Mouse (Mus musculus) skeletal muscle tissue, adult 2 months (tissue): ENCODE measurements around the gene Ralgapa2.

Experiments
- DNase-seq: peaks from one replicate; pipeline ENCODE4 v3.0.0-alpha.2; 2012; ENCODE audit warnings: low read depth, low spot score

Gene Ralgapa2

DNA sequence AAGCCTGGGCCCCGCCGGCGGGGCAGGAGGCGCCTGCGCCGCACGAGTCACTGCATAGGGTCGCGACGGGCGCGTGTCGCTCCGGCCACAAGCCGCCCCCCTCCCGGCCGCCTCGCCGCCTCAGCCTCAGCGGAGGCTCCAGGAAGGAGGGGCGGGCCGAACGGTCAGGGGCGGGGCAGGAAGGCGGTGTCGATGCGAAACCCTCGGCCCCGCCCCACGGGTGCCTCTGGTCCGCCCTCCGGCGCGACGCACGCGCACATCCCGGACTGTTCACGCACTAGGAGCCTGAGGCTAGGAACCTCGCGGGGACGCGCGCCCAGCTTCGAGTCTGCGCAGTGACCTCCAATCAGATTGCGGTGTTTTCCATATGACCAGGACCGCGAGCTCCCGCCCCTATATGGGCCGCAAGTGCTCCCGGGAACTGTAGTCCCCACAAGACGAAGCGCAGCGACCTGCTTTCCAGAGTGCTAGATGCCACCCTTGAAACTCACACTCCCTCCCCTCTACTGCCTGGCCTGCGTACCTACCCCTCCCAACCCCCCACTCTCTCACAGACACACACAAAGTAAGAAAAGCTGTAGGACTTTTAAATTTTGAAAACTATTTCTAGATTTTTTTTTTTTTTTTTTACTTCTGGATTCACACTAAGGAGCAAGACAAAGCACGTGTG lies at the start of gene Ralgapa2:
Ralgapa2 (minus strand) TSS at position 434 of the 670 bp plus-strand sequence.
- DNase-seq, result peak; percentile 99

DNA sequence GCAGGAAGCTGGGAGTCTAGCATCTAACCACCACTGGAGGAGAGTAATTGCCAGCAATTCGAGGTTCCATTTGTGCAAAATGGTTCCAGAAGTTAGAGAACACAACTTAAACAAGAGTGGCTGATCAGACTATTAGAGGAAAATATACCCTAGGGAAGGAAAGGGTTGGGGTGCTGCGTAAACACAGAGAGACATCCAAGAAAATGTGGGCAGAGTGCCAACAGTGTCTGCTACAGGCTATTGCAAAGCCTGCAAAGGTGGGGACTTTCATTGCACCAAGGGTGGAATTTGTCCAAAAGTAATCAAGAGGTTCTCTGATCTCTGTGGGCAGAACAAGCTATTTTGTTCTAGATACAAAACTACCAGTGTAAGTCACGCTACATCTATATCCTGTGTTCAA lies 49.4 kb upstream of the Ralgapa2 start:
- DNase-seq, result no peak

DNA sequence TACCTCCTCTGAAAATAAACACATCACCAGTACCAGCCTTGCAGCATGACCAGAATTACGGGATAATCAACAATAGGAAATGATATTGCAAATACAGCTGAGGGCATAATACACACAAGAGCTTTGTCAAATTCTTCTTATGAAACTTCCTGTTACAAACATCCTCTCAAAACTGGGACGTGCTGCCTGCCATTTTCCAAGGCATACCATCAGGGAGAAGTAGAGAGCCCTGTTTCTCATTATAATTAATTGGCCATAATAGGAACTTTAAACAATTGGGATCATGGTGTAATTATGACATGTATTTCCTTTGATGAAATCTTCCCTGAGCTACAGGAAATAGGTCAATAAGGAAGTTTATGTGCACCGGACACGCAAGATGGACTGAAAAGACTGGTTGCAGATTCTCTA lies 48.5 kb upstream of the Ralgapa2 start:
- no peak for DNase-seq

GRCm38 (mm10) chr2:146556148-146556547 lies 44.0 kb upstream of the Ralgapa2 start:
- DNase-seq, result no peak

GRCm38 (mm10) chr2:146555351-146555750 lies 43.2 kb upstream of the Ralgapa2 start:
- no peak for DNase-seq

DNA sequence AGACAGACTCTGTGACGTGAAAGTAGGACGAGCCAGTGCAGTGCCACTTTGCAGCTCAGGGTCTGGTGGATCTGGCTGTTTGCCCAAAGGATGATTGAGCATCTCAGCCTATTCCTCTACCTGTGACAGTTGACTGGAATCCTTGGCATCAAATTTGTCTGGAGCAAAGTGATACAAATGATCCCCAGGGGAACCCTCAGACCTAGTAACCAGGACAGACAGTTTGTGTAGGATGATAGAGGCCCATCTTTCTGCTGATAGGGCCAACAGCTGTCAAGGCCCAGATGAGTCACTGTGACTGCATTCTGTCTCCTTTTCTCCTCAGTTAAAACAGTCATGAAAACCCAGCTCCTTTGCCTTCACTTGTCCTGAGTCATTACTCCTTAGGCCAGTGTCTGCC lies 41.6 kb upstream of the Ralgapa2 start:
- no peak for DNase-seq

DNA sequence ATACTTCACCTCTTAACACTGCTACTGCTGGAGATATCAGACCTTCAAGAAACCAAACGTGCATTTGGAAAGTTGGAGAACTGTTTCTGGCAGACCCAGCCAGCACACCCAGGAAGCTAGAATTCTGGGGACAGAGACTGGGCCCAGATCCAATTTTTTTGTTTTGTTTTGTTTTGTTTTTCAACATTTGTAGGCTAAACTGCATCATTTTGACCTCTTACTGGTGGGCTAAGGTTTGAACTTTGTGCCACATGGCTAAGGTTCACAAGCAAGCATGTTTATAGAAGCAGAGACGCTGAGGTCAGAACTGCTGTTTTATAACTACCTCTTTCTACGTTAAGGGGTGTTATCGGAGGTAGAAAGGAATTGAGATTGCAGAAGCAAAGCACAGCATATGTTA lies 39.7 kb upstream of the Ralgapa2 start:
- no peak for DNase-seq

DNA sequence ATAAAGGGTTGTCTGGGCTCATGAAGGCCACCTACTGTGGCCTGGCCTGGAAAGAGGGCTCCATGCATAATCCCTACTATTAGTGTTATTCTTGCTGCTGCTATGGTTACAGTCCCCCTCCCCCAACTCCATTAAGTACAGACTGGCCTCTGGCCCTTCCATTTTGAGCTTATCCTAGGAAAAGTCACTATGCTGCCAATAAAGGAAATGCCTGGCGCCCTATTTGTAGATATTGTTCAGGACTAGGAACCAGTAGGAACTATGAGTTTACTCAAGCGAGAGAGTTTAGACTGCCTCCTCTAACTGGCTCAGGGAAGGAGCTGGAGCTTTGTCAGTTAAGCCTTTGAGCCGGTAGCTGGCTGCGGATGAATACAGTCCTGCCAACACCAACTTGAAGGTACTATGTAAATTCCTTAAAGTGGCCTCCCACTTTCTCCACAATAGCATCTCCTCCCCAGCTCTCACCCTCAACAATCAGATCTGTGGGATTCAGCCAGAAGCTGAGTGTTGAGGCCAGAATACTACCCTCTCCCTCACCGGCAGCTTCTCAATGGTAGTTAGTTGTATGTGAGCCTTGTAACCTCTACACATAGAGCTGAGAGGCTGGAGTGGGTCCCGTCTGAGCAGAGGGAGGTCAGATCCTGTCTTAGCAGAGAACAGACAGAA lies 37.1 kb upstream of the Ralgapa2 start:
- DNase-seq, result no peak

DNA sequence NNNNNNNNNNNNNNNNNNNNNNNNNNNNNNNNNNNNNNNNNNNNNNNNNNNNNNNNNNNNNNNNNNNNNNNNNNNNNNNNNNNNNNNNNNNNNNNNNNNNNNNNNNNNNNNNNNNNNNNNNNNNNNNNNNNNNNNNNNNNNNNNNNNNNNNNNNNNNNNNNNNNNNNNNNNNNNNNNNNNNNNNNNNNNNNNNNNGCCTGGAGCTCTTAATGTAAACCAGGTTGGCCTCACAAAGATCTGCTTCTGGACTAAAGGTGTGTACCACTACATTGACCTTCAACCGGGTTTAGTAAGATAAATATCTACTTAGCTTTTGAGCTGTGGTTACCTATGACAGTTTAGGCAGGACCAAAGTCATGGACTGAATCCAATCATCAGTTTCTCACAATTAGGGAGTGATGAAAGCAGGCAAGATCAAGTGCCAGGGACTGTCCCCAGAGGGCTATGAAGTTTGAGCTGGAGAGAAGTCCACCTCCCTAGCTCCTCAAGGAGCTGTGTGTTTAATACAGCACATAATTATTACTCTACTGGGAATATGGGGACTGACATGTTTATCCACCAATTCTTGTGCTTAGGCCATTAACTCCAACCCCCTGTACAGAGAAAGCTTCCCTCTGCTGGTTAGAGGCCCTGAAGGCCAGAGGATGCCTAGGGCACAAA lies 32.1 kb upstream of the Ralgapa2 start:
- no peak for DNase-seq

DNA sequence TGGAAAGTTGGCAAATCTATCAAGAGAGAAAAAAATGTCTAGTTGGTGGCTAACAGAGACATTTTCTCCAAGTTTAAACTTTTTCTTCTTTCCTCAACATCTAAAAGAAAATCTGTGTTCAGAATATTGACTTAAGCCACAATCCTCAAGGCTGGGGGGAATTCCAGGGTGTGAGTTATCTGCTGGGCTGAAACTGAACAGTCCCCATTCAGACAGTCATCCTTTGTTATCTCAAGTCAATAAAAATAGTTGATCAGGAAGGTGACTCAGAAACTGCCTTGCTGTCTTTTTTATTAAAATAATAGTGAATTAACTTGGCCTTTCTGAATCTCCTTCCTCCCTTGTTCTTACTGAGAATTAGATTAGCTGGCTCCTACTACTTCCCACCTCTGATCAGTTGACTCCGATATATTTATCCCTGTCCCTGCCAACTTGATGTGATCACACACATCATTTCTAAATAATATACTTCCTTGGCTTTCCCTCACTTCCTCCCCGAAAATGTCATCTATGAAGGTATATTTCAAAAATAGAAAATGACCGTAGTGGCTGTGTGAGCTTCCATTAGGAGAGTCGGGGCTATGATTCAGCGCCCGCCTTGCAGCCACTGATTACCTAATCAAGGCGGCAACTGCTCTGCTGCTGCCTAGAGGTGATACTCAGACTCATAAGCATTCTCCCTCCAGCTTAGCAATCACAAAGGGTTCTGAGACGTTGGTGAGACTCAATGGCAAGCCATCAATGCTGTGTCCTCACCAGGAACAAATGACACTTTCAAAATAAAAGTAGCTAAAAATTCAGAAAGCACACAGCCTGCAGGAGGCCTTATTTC lies 21.2 kb upstream of the Ralgapa2 start:
- no peak for DNase-seq

- no peak for DNase-seq
Observed at GRCm38 (mm10) chr2:146532493-146532892, 20.3 kb upstream of the Ralgapa2 start.

GRCm38 (mm10) chr2:146525483-146525882 lies 13.3 kb upstream of the Ralgapa2 start:
- DNase-seq, result no peak

DNA sequence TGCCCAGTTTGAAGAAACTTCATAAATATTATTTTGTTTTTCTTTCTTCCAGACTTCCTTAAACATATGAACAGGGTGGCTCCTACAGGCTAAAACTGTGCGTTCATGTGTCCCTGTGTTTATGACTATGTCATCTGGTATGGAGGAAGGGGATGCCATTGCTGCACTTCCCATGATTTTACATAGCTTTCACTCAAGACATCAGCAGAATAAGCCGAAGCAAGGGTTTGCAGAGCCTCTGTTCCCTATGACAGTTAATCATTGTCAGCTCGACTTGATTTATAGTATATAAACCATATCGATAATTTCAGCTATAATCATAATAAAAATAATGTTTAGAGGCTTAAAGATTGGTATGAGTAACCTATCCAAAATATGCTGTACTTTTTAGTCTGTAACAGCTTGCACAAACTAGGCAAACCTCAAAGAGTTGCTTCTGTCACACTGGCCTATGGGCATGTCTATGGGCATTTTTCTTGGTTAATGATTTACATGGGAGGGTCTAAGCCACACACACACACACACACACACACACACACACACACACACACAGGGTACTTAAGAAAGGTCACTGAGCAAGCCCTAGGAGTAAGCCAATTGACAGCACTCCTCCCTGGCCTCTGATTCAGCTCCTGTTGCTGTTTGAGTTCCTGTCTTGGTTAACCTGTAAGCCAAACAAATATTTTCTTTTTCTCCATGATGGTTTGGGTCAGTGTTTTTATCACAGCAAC lies 12.7 kb upstream of the Ralgapa2 start:
- no peak for DNase-seq

DNA sequence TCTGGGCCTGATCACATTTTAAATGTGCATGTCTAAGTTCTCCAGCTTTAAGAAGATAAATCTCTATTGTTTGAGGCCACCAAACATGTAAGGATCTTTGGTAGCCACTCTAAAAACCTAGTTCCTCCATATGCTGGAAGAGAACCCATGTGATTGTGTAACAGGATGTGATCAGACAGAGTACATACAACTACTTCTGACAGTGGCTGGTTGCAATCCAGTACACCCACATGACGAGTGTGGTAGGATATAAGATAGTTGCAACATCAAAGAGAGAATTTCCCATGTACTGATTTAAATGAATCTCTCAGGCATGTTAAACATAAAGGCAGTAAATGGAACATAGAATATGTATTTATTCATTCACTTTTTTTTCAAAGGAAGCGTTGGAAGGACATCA lies 4.8 kb upstream of the Ralgapa2 start:
- no peak for DNase-seq

DNA sequence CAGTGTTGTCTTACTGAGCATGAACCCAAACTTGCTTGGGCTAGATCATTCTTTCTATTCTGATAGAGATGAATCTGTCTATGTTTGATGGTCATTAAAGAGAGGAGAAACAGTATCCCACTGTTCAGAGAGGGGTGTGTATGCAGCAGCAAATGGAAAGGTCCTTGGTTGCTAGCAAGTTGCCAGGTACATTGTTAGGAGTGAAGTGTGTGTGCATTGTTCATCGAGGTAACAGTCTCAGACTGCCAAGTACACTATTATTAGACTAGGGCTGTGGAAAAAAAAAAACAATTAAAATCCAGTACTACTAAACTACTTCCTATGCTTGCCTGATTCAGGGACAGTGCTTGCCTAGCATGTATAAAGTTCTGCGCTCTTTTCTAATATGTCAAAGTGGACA lies 2.9 kb upstream of the Ralgapa2 start:
- no peak for DNase-seq

DNA sequence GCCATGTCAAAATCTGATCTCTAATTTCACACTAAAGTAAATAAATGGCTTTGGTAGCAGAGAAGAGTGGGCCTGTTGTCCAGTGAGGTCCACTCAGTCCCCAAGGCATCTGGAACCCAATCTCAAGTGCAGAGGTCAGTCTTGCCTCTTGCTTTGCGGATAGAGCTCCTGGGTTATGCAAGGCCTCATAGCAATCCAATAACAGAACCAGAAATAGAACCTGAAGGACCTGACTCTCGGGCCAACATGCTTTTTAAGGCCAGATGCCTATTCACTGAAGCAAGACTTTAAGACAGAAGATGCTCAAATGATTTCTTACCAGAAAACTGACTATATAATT lies 407 bp upstream of the Ralgapa2 start:
- DNase-seq, result peak; percentile 58

GRCm38 (mm10) chr2:146511401-146511865 lies 711 bp downstream of the Ralgapa2 start:
- DNase-seq, result peak; percentile 15

DNA sequence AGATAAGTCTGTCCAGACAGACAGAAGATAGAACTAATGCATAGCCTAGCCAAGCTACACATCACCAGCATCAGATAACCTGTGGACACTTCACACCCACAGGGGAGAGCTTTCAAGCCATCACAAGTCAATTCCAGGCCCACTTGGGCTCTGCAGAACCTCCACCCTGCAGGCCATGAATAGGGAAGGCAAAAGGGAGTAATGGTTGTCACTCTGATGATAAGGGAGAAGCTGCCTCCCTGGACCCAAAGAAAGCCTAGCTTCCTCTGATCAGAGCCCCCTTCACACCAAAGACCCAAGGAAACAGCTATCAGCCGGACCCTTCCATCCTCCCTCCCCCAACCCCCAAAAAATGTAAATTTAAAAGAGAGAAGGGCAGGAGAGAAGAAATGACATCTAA lies 1.4 kb downstream of the Ralgapa2 start:
- DNase-seq, result no peak

DNA sequence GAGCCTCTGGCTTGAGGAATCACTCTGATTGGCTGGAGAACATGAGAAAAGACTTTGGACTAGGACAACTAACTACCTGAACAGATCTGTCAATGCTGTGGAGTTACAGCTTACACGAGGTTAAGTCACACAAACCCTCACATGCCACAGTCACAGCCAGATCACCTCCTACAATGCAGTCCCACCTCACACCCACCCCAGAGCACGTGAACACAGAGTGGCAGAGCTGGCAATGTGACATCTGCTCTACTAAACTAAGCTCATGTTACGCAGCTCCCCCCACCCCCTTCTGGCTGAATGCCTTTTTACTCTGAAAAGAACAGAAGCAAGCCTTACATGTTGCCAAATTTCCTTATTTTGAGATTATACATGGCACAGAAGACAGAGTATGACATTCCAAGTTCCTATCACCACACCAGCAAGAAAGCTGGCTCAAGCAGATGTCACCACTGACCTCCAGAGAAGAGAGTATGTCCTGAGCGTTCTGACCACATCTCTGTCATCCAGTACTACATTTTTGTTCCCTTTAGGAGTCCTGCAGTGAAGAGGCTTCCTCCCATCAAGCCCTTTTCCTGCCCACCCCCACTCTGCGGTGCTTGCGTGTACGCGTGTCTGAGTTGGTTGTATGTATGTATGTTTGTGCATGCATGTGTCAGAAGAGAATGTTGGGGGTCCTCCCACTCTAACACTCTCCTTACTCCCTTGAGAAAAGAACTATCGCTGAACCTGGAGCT lies 9.4 kb downstream of the Ralgapa2 start:
- DNase-seq, result peak; percentile 19

DNA sequence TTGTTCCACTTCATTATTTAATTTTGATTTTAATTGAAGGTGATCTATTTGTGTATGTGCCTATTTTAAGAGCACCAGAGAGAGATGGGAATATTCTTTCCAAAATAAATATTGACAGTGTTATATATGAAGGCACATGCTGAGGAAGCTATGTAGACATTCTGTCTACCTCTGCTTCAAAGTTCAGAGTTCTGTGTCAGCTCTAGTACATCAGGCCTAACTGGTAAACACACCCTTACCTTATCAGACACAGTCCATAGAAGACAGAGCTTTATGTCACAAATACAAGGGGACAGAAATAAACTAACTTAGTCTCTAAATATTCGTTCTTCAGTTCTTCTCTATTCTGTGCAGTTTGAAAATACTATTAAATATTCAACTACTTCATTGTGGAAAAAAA lies 12.1 kb downstream of the Ralgapa2 start:
- DNase-seq, result no peak

- no peak for DNase-seq
Observed at GRCm38 (mm10) chr2:146499111-146499510, 13.0 kb downstream of the Ralgapa2 start.
